Mouse (Mus musculus): ENCODE measurements around the gene Ranbp9. TPM values are rescaled to one million over a fixed set of nuclear protein-coding genes. Genes with fewer than 3 reads are reported as not detected.

Ranbp9 gene
- polyA plus RNA-seq, 1 experiment = 38.5 TPM

DNA sequence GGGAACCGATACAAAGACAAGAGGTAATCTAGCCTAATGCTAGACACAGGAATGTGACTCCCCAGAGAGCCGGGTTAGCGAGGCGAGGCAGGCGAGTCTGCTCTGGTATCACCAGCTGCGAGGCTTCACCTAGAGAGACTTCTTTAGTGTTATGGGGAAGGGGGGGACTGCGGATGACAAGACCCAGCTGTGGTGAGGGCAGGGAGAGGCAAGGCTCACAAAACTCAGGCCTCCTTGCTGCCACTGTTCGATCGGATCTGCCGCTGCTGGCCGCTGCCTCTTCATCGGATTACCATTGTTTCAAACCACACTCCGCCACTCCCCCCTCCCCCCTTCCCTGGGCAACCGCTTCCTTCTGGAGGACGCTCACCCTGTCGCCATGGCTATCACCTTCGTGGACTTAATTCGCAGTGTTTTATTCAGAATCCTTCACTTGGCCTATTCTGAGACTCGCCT lies 22.3 kb upstream of the Ranbp9 start:
- peaks cover 7% of the 10 kb centered on the region for H3K4me1 ChIP-seq (ENCODE audit: control insufficient read depth, insufficient read depth, insufficient read length, low read length)
- H3K27ac ChIP-seq (replicated peaks; ENCODE audit: low read depth, low read length) = no peak overlapping the region
- H3K4me3 ChIP-seq (ENCODE audit: insufficient read depth, low read depth, low read length) = peak overlapping the region; percentile 51

GRCm38 (mm10) chr13:43501601-43502000 lies 20.5 kb upstream of the Ranbp9 start:
- Histone ChIP-seq H3K4me1 (ENCODE audit: control insufficient read depth, insufficient read depth, insufficient read length, low read length) (peaks cover 7% of the 10 kb centered on the region), H3K27ac (replicated peaks; ENCODE audit: low read depth, low read length) (no peak overlapping the region), H3K4me3 (ENCODE audit: insufficient read depth, low read depth, low read length) (no peak overlapping the region)

- Histone ChIP-seq H3K4me1 (ENCODE audit: control insufficient read depth, insufficient read depth, insufficient read length, low read length) (peaks cover 7% of the 10 kb centered on the region), H3K27ac (replicated peaks; ENCODE audit: low read depth, low read length) (no peak overlapping the region), H3K4me3 (ENCODE audit: insufficient read depth, low read depth, low read length) (no peak overlapping the region)
Observed at GRCm38 (mm10) chr13:43500483-43500850, 19.4 kb upstream of the Ranbp9 start.

DNA sequence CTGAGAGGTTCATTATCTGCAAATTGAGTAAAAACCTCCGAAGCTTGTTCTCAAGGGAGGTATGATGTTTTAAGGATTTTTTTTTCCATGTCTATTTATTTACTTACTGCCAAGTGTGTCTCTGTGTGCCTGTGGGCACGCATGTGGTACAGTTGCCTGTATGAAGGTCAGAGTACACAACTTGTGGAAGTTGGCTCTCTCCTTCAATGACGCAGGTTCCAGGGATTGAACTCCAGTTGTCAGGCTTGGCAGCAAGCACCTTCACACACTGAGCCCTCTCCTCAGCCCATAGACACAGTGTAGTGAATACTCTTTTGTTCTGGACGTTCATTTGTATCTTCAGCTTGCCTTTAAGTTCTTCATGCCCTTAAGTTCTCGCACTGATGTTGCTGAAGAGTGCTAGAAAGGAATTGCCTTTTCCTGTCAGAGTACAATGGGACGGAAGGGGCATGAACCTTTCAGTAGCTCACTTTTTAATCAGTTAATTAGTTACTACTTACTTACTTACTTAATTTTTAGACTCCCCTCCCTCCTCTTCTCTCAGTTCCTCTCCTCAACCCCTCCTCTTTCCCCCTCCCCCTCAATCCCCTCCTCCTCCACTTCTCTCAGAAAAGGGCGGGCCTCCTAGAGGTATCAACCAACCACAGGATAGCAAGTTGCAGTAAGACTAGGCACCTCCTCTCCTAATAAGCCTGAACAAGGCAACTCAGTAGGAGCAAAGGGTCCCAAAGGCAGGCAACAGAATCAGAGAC lies 18.8 kb upstream of the Ranbp9 start:
- H3K4me3 ChIP-seq (ENCODE audit: insufficient read depth, low read depth, low read length) = no peak overlapping the region
- 0 out of 2 replicates have a peak overlapping the region, but pooled peaks have one; percentile 49 for H3K27ac ChIP-seq (replicated peaks; ENCODE audit: low read depth, low read length)
- peaks cover 7% of the 10 kb centered on the region for H3K4me1 ChIP-seq (ENCODE audit: control insufficient read depth, insufficient read depth, insufficient read length, low read length)

- Histone ChIP-seq H3K4me1 (ENCODE audit: control insufficient read depth, insufficient read depth, insufficient read length, low read length) (peaks cover 7% of the 10 kb centered on the region), H3K4me3 (ENCODE audit: insufficient read depth, low read depth, low read length) (0 out of 2 replicates have a peak overlapping the region, but pooled peaks have one; percentile 17), H3K27ac (replicated peaks; ENCODE audit: low read depth, low read length) (no peak overlapping the region)
Observed at GRCm38 (mm10) chr13:43498849-43499248, 17.8 kb upstream of the Ranbp9 start.

DNA sequence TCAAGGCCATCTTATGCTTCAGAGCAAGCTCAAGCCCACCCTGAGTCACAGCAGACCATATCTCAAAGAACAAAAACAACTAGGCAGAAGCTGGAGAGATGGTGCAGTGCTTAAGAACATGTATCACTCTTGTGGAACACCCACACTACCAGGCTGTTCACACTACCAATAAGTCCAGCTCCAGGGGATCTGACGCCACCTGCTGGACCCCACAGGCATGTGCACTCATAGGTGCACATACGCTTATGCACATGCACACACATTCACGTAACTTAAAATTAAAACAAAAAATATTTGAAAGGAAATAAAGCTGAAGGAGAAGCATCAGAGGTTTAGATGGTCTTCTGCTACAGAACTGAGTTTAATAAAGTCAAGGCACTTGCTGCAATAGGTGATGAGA lies 16.7 kb upstream of the Ranbp9 start:
- no peak overlapping the region for H3K27ac ChIP-seq (replicated peaks; ENCODE audit: low read depth, low read length)
- H3K4me3 ChIP-seq (ENCODE audit: insufficient read depth, low read depth, low read length) = no peak overlapping the region
- H3K4me1 ChIP-seq (ENCODE audit: control insufficient read depth, insufficient read depth, insufficient read length, low read length) = peaks cover 5% of the 10 kb centered on the region

- no peak overlapping the region for H3K27ac ChIP-seq (replicated peaks; ENCODE audit: low read depth, low read length)
- H3K4me1 ChIP-seq (ENCODE audit: control insufficient read depth, insufficient read depth, insufficient read length, low read length) = peaks cover 5% of the 10 kb centered on the region
- no peak overlapping the region for H3K4me3 ChIP-seq (ENCODE audit: insufficient read depth, low read depth, low read length)
Observed at GRCm38 (mm10) chr13:43496660-43497059, 15.6 kb upstream of the Ranbp9 start.

DNA sequence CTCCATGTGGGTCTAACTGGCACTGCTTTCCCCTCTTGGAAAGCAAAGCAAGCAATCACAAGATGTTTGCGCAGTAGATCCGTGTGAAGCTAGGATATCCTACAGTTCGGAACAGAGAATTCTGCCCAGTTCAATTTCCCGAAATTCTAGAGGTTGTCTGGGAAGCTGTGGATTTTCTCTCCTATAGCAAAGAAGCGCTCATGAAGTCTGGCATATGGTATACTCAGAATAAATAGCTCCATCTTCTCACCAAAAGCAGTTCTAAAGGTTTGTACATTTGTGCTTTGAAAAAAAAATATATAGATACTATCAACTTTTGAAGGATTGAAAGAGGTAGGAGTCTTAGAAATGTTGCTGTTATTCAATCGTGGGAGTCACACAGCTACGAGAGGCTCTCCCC lies 14.6 kb upstream of the Ranbp9 start:
- Histone ChIP-seq H3K4me1 (ENCODE audit: control insufficient read depth, insufficient read depth, insufficient read length, low read length) (peaks cover 5% of the 10 kb centered on the region), H3K27ac (replicated peaks; ENCODE audit: low read depth, low read length) (no peak overlapping the region), H3K4me3 (ENCODE audit: insufficient read depth, low read depth, low read length) (no peak overlapping the region)

DNA sequence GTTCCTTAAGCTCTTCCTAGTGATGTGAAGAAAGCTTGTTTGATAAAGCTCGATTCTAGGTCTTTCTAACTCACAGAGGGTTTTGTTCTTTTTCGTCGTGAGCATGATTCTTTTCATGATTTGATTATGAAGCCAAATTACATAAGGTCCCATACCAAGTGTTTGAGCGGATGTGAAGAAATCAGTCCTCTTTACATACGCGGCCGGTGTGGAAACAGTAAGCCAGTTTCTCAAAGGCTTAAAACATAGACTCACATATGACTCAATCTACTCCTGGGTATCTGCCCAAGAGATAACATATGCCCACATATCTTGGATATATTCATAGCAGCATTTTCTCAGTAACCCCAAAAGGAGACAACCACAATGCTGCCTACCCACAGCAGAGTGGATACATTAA lies 12.6 kb upstream of the Ranbp9 start:
- Histone ChIP-seq H3K4me1 (ENCODE audit: control insufficient read depth, insufficient read depth, insufficient read length, low read length) (peaks cover 4% of the 10 kb centered on the region), H3K27ac (replicated peaks; ENCODE audit: low read depth, low read length) (no peak overlapping the region), H3K4me3 (ENCODE audit: insufficient read depth, low read depth, low read length) (no peak overlapping the region)

DNA sequence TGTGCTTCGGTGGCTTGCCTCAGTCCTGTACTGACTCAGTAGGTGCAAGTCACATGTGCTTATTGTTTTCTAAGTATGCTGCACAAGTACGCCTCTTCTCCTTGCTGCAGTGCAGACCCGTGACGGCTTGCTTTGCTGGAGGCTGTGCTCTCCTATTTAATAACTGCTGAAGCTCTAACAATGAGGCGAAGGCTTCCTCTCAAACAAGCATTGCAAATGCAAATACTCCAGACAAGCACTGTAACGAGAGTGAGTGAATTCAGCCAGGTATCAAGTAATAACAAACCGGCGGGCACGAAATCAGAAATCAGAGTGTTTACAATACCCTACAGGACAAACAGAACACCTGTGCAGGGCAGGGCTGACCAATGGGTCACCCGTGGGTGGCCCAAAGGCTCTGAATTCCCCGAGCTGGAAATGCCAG lies 12.0 kb upstream of the Ranbp9 start:
- Histone ChIP-seq H3K4me3 (ENCODE audit: insufficient read depth, low read depth, low read length) (no peak overlapping the region), H3K4me1 (ENCODE audit: control insufficient read depth, insufficient read depth, insufficient read length, low read length) (peaks cover 3% of the 10 kb centered on the region)

GRCm38 (mm10) chr13:43486501-43487213 lies 5.6 kb upstream of the Ranbp9 start:
- Histone ChIP-seq H3K4me3 (ENCODE audit: insufficient read depth, low read depth, low read length) (no peak overlapping the region), H3K27ac (replicated peaks; ENCODE audit: low read depth, low read length) (peak overlapping the region; percentile 37), H3K4me1 (ENCODE audit: control insufficient read depth, insufficient read depth, insufficient read length, low read length) (peaks cover 8% of the 10 kb centered on the region)

More for the DNA sequence above, 12.0 kb upstream of the Ranbp9 start:
- no peak overlapping the region for H3K27ac ChIP-seq (replicated peaks; ENCODE audit: low read depth, low read length)

GRCm38 (mm10) chr13:43485278-43485976 lies 4.3 kb upstream of the Ranbp9 start:
- H3K4me3 ChIP-seq (ENCODE audit: insufficient read depth, low read depth, low read length) = no peak overlapping the region
- H3K4me1 ChIP-seq (ENCODE audit: control insufficient read depth, insufficient read depth, insufficient read length, low read length) = peaks cover 8% of the 10 kb centered on the region
- no peak overlapping the region for H3K27ac ChIP-seq (replicated peaks; ENCODE audit: low read depth, low read length)

GRCm38 (mm10) chr13:43482782-43483181 lies 1.7 kb upstream of the Ranbp9 start:
- Histone ChIP-seq H3K4me1 (ENCODE audit: control insufficient read depth, insufficient read depth, insufficient read length, low read length) (peaks cover 6% of the 10 kb centered on the region), H3K4me3 (ENCODE audit: insufficient read depth, low read depth, low read length) (no peak overlapping the region), H3K27ac (replicated peaks; ENCODE audit: low read depth, low read length) (no peak overlapping the region)

- Histone ChIP-seq H3K27ac (replicated peaks; ENCODE audit: low read depth, low read length) (peak overlapping the region; percentile 99), H3K4me1 (ENCODE audit: control insufficient read depth, insufficient read depth, insufficient read length, low read length) (peaks cover 8% of the 10 kb centered on the region), H3K4me3 (ENCODE audit: insufficient read depth, low read depth, low read length) (peak overlapping the region; percentile 100)
Observed at GRCm38 (mm10) chr13:43481859-43482245, 770 bp upstream of the Ranbp9 start.

DNA sequence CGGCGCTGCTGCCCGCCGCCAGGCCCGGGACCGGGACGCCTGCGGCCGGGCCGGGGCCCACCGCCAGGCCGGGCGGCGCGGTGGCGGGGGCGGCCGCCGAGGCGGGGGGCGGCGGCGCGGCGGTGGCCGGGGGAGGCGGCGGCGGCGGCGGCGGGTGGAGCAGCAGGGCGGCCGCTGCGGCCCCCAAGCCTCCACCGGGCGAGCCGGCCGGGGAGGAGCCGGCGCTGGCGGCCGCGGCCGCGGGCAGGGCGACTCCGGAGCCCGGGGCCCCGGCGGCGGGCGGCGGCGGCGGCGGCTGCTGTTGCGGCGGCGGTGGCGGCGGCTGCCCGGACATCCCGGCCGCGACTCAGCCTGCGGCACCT lies 506 bp downstream of the Ranbp9 start:
- Histone ChIP-seq H3K27ac (replicated peaks; ENCODE audit: low read depth, low read length) (peak overlapping the region; percentile 99), H3K4me1 (ENCODE audit: control insufficient read depth, insufficient read depth, insufficient read length, low read length) (peaks cover 13% of the 10 kb centered on the region), H3K4me3 (ENCODE audit: insufficient read depth, low read depth, low read length) (peak overlapping the region; percentile 100)
